Mouse (Mus musculus) small intestine, adult 2 months (tissue): Measurements from ENCODE around the gene Srcin1.

Experiments
- CTCF ChIP-seq: fragments of 200-500 bp; IDR thresholded peaks from 2 replicates; pipeline ENCODE4 v1.5.1; 2012; ENCODE audit warnings: low read depth, mild to moderate bottlenecking, control low read depth, inconsistent platforms, low read length, moderate library complexity, mixed read lengths; ENCODE audit not compliant: insufficient replicate concordance, insufficient read length; ENCODE audit errors: extremely low read depth
- POLR2A ChIP-seq: fragments of 200-500 bp; IDR thresholded peaks from 2 replicates; pipeline ENCODE4 v1.6.1; 2012; ENCODE audit warnings: low read depth, mild to moderate bottlenecking, control low read depth, inconsistent platforms, low read length, moderate library complexity

GRCm38 (mm10) chr11:97525313-97525712, 50.7 kb downstream of the Srcin1 start:
- TF ChIP-seq POLR2A (no peak), CTCF (no peak)
